Mouse (Mus musculus) lung, embryonic 14.5 days (tissue): ENCODE measurements around the gene Plet1. TPM values are rescaled to one million over a fixed set of nuclear protein-coding genes. Genes with fewer than 3 reads are reported as not detected.
A peak's percentile ranks its signal among the peaks of the same experiment; 100 is the strongest.

Experiments used
- ATAC-seq: fragments of 200-750 bp; cut with Nextera tagmentation; 2 replicates; pipeline ENCODE4 v1.8.0; 2017; ENCODE audit warnings: mild to moderate bottlenecking, moderate TSS enrichment, moderate library complexity; ENCODE audit not compliant: insufficient read depth
- DNase-seq: peaks from one replicate; pipeline ENCODE4 v3.0.0-alpha.2; 2015
- H3K27ac ChIP-seq: fragments of 300-500 bp; sonication (generic); 2 replicates; pipeline ENCODE4 v1.5.1; 2014; ENCODE audit warnings: low read depth, mild to moderate bottlenecking, moderate library complexity
- H3K27me3 ChIP-seq: fragments of 300-500 bp; sonication (generic); 2 replicates; pipeline ENCODE4 v1.6.1; 2014; ENCODE audit warnings: low read length, control low read depth; ENCODE audit not compliant: insufficient read depth
- H3K36me3 ChIP-seq: fragments of 300-500 bp; sonication (generic); 2 replicates; pipeline ENCODE4 v1.6.1; 2014; ENCODE audit warnings: control low read depth; ENCODE audit not compliant: insufficient read depth
- H3K4me1 ChIP-seq: fragments of 300-500 bp; sonication (generic); 2 replicates; pipeline ENCODE4 v1.6.1; 2014; ENCODE audit warnings: antibody characterized with exemption, control low read depth; ENCODE audit not compliant: insufficient read depth
- H3K4me2 ChIP-seq: fragments of 300-500 bp; sonication (generic); 2 replicates; pipeline ENCODE4 v1.6.1; 2014; ENCODE audit warnings: mild to moderate bottlenecking
- H3K4me3 ChIP-seq: fragments of 300-500 bp; sonication (generic); 2 replicates; pipeline ENCODE4 v1.5.1; 2014; ENCODE audit warnings: low read depth, low read length
- H3K9ac ChIP-seq: fragments of 300-500 bp; sonication (generic); 2 replicates; pipeline ENCODE4 v1.6.1; 2014
- H3K9me3 ChIP-seq: fragments of 300-500 bp; sonication (generic); 2 replicates; pipeline ENCODE4 v1.6.1; 2016; ENCODE audit warnings: low read depth, low read length, control low read depth
- CTCF ChIP-seq: IDR thresholded peaks from 2 replicates; pipeline ENCODE4 v1.5.1; 2016; ENCODE audit warnings: antibody characterized with exemption, low read depth
- WGBS: fragments of 180-500 bp; shearing (Covaris S2); extraction: QIAGEN DNeasy Blood & Tissue Kit; methylation state at CpG from one replicate; pipeline ENCODE4 v1.1.7; 2014; 5-methylcytosine and 5-hydroxymethylcytosine counted together
- polyA plus RNA-seq: library from polyadenylated mRNA; unstranded; fragments of >200 nt; fragmentation: Nextera tagmentation; extraction: Ambion mirVana; gene quantifications from 2 replicates; pipeline ENCODE4 v1.2.1, GENCODE M21; 2014

Plet1 gene
- 0.11 and 0.26 TPM in 2 replicates for polyA plus RNA-seq

- Histone ChIP-seq H3K36me3 (no peaks in the 10 kb centered on the region), H3K9ac (no peak within 1 kb of the TSS), H3K9me3 (no peaks in the 10 kb centered on the region), H3K4me1 (0 out of 2 replicates have a peak, but pooled peaks cover 3% of the 10 kb centered on the region), H3K4me3 (no peak within 1 kb of the TSS), H3K27ac (peak within 1 kb of the TSS; percentile 36; the same call in 1 of the 2 replicates), H3K4me2 (no peak within 1 kb of the TSS), H3K27me3 (no peaks in the 10 kb centered on the region)
- no peak for DNase-seq
- no peak for TF ChIP-seq CTCF
- no peak for ATAC-seq
- 68% methylated on average over 6 of the region's 6 CpGs for WGBS
These were observed at the start of gene Plet1 for GRCm38 (mm10) chr9:50494311-50494710. Gene Plet1, plus strand, starts transcription at chr9:50494525.

- ATAC-seq = no peak
- no peak overlapping the region for H3K9ac ChIP-seq
- no peak overlapping the region for H3K4me3 ChIP-seq
- no peak for TF ChIP-seq CTCF
- peak; percentile 49 for DNase-seq
- H3K27ac ChIP-seq = no peak overlapping the region
- no peaks in the 10 kb centered on the region for H3K9me3 ChIP-seq
- no peaks in the 10 kb centered on the region for H3K27me3 ChIP-seq
- H3K36me3 ChIP-seq = no peaks in the 10 kb centered on the region
- H3K4me2 ChIP-seq = no peak overlapping the region
- WGBS = 47% methylated on average over 13 of the region's 13 CpGs
- H3K4me1 ChIP-seq = no peaks in the 10 kb centered on the region
These were observed 45.3 kb upstream of the Plet1 start for GRCm38 (mm10) chr9:50449048-50449447.

- H3K9ac ChIP-seq = no peak overlapping the region
- H3K36me3 ChIP-seq = no peaks in the 10 kb centered on the region
- WGBS = 51% methylated on average over 9 of the region's 9 CpGs
- peak overlapping the region; percentile 39; the same call in 1 of the 2 replicates for H3K4me2 ChIP-seq
- no peaks in the 10 kb centered on the region for H3K9me3 ChIP-seq
- TF ChIP-seq CTCF = no peak
- no peaks in the 10 kb centered on the region for H3K27me3 ChIP-seq
- H3K4me1 ChIP-seq = no peaks in the 10 kb centered on the region
- ATAC-seq = no peak
- H3K4me3 ChIP-seq = no peak overlapping the region
- no peak overlapping the region for H3K27ac ChIP-seq
- no peak for DNase-seq
These were observed 42.7 kb upstream of the Plet1 start for GRCm38 (mm10) chr9:50451456-50452218.

- H3K27me3 ChIP-seq = no peaks in the 10 kb centered on the region
- H3K27ac ChIP-seq = no peak overlapping the region
- WGBS = 11% methylated on average over 10 of the region's 10 CpGs
- peak; percentile 92 for TF ChIP-seq CTCF
- H3K4me2 ChIP-seq = peak overlapping the region; percentile 39; the same call in 1 of the 2 replicates
- DNase-seq = peak; percentile 90
- no peaks in the 10 kb centered on the region for H3K9me3 ChIP-seq
- H3K36me3 ChIP-seq = no peaks in the 10 kb centered on the region
- no peak overlapping the region for H3K9ac ChIP-seq
- no peaks in the 10 kb centered on the region for H3K4me1 ChIP-seq
- ATAC-seq = peak; percentile 28; the same call in 1 of the 2 replicates
- H3K4me3 ChIP-seq = no peak overlapping the region
These were observed 42.0 kb upstream of the Plet1 start for GRCm38 (mm10) chr9:50452303-50452775.

GRCm38 (mm10) chr9:50457596-50457995, 36.7 kb upstream of the Plet1 start:
- ATAC-seq = no peak
- no peak overlapping the region for H3K9ac ChIP-seq
- H3K9me3 ChIP-seq = no peaks in the 10 kb centered on the region
- no peaks in the 10 kb centered on the region for H3K4me1 ChIP-seq
- H3K36me3 ChIP-seq = no peaks in the 10 kb centered on the region
- no peak overlapping the region for H3K4me3 ChIP-seq
- no peak for TF ChIP-seq CTCF
- DNase-seq = no peak
- no peak overlapping the region for H3K4me2 ChIP-seq
- 83% methylated on average over 7 of the region's 7 CpGs for WGBS
- H3K27ac ChIP-seq = no peak overlapping the region
- no peaks in the 10 kb centered on the region for H3K27me3 ChIP-seq

- no peak overlapping the region for H3K4me2 ChIP-seq
- no peaks in the 10 kb centered on the region for H3K27me3 ChIP-seq
- TF ChIP-seq CTCF = no peak
- H3K4me1 ChIP-seq = no peaks in the 10 kb centered on the region
- H3K9me3 ChIP-seq = no peaks in the 10 kb centered on the region
- H3K27ac ChIP-seq = no peak overlapping the region
- ATAC-seq (no peak), DNase-seq (no peak)
- WGBS = 28% methylated on average over 2 of the region's 2 CpGs
- H3K4me3 ChIP-seq = no peak overlapping the region
- H3K9ac ChIP-seq = no peak overlapping the region
- H3K36me3 ChIP-seq = no peaks in the 10 kb centered on the region
These were observed 34.8 kb upstream of the Plet1 start for GRCm38 (mm10) chr9:50459537-50459936.

GRCm38 (mm10) chr9:50462494-50463204, 31.7 kb upstream of the Plet1 start:
- H3K9ac ChIP-seq = peak overlapping the region; percentile 36; the same call in 1 of the 2 replicates
- no peak for ATAC-seq
- TF ChIP-seq CTCF = peak; percentile 85
- H3K4me3 ChIP-seq = no peak overlapping the region
- no peaks in the 10 kb centered on the region for H3K27me3 ChIP-seq
- peak; percentile 90 for DNase-seq
- no peaks in the 10 kb centered on the region for H3K36me3 ChIP-seq
- 43% methylated on average over 19 of the region's 19 CpGs for WGBS
- no peaks in the 10 kb centered on the region for H3K4me1 ChIP-seq
- no peak overlapping the region for H3K27ac ChIP-seq
- H3K4me2 ChIP-seq = peak overlapping the region; percentile 52
- H3K9me3 ChIP-seq = no peaks in the 10 kb centered on the region
